Mouse (Mus musculus) stomach, adult 2 months (tissue): ENCODE results near the gene Tyw1. TPM values are rescaled to one million over a fixed set of nuclear protein-coding genes. Genes with fewer than 3 reads are reported as not detected.

Experiments used
- polyA plus RNA-seq: library from polyadenylated mRNA; depleted of rRNA; stranded (reverse); fragments of >200 nt; gene quantifications from 2 replicates; pipeline ENCODE4 v1.2.3, GENCODE M21; 2012; rRNA removed

Gene Tyw1
- polyA plus RNA-seq, result 2.2 and 2.7 TPM in 2 replicates

DNA sequence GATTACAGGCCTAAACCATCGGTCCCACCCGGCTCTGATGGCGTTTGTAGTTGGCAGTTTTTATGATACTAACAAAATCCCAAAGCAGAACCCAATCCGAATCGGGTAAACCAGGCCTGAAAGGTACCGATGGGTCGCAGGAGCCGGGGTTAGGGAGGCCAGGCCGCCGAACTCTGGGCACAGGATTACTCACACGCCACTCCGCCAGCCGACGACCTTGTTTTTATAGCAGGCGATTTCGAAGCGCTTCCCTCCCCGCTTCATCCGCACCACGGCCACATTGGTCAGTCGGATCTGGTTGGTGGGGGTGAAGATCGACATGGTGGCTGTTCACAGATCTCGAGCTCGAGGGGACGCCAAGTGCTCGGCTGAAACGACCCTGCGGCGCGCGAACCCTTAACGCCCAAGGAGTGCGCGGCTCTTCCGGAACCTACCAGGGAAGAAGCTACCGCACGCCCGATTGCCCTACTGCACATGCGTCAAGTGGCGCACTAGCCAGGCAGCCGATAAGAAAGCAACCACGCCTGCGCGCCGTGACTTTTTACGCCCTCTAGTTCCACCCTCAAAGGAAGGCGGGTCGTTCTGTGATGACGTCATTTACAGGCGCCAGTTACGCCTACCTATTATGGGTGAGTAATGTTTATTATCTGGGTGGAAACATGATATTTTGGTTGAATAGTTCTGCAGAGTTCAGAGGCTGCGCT is at the start of gene Tyw1, which contains the start of gene Sbds:
Gene Tyw1, plus strand, starts transcription at position 603 of the 704 bp plus-strand sequence.
Gene Sbds, minus strand, starts transcription at position 514 of the 704 bp plus-strand sequence.

DNA sequence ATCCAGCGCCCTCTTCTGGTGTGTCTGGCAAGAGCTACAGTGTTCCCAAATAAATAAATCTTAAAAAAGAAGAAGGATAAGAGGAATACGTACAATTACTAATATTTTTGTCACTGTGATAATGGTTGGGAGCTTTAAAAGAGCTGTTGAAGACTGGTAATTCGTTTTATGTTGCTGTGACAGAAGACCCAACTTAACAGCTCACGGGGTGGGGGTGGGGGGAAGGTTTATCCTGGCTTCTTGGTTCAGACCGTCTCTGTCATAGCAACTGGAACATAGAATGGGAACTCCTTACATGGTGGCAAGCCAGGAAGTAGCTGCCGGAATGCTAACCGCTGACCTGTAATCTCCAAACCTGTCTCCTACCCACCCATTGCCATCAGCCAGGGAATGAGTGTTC is 38.6 kb upstream of the Tyw1 start, which contains the start of gene Tmem248:
Gene Tmem248, plus strand, starts transcription at position 301 of the 400 bp plus-strand sequence.

DNA sequence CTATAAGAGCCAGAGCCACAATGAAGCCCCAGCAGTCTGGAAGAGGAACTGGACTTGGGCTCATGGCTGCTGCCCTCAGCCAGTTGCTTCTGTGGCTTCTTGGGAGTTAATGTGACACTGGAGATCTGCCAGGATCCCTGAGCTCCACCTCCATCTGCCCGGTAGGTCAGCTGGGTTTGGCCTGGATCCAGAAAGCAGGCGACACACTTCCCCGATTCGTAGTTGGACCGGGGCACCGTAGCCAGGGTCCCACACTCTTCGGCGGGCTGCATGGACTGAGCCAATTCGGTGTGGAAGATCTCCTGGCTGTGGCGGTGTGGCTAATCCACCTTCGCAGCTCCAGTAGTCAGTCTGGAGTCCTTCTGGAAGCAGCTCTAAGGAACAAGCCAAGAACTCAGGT is 113.8 kb downstream of the Tyw1 start, which contains the start of gene Caln1:
Gene Caln1, plus strand, starts transcription at position 219 of the 400 bp plus-strand sequence.

DNA sequence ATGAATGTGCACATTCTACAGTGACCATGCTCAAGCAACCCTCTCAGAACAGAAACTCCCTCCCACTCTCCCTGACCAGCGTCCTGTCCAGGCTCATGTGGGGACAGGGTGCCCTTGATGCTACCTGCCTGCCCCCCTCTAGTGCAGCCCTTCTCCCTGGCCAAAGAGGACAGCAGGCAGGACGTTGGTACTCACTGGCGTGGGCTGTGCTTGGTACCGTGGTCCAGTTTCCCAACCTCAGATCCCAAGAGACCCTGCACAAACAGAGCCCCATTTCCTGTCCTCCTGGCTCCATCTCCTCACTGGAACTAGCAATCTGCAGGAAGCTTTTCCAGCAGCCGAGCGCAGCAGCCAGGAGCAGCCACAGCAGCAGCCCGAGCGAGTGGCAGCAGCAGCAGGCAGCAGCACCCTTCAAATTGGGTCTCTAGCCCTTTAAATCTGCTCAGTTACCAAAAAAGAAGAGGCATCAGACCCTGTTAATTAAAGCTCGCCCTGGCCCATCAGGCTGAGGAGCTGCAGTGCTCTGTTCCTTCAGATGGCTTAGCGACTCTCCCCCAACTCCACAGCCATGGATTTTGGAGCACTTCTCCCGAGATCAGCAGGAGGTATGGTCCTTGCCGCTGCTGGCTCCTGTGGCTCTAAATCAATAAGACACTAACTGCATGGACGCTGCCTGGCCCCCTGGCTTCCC is 128.9 kb downstream of the Tyw1 start, which contains the start of gene A330070K13Rik:
Gene A330070K13Rik, minus strand, starts transcription at position 410 of the 691 bp plus-strand sequence.

Other genes with a start within 250 kb of the Tyw1 start
- gene Asl, start 226.4 kb upstream of the Tyw1 start, polyA plus RNA-seq, result 11.9 and 15.0 TPM in 2 replicates
- 2.5 and 2.9 TPM in 2 replicates for gene Crcp, start 226.3 kb upstream of the Tyw1 start, polyA plus RNA-seq
- gene Tpst1, start 182.3 kb upstream of the Tyw1 start, polyA plus RNA-seq, result 6.8 and 7.0 TPM in 2 replicates
- gene Kctd7, start 110.8 kb upstream of the Tyw1 start, polyA plus RNA-seq, result 1.4 and 2.8 TPM in 2 replicates
- 13.9 and 14.9 TPM in 2 replicates for gene Rabgef1, start 83.8 kb upstream of the Tyw1 start, polyA plus RNA-seq
- gene Tmem248, start 38.5 kb upstream of the Tyw1 start, polyA plus RNA-seq, result 16.6 and 20.0 TPM in 2 replicates
- gene Sbds, start 89 bp upstream of the Tyw1 start, polyA plus RNA-seq, result 12.9 and 15.0 TPM in 2 replicates
- 0.01 and 0.13 TPM in 2 replicates for gene Caln1, start 113.8 kb downstream of the Tyw1 start, polyA plus RNA-seq
- gene A330070K13Rik, start 129.0 kb downstream of the Tyw1 start, polyA plus RNA-seq, result not detected in 2 replicates